In genomic region chr17:26660192-26660912, GRCm38 (mm10) we compare ENCODE assay signal across 8 mouse cellular contexts. TPM values are rescaled to one million over a fixed set of nuclear protein-coding genes. Genes with fewer than 3 reads are reported as not detected.
DNase-seq lines count a peak whose midpoint lies in the region; ATAC-seq and TF ChIP-seq lines count a peak whose summit lies in the region.

No protein-coding gene starts in this region.

- no peak overlapping the region for H3K4me3 ChIP-seq in midbrain, postnatal 0 days (ENCODE audit: low read depth, low read length)

- no peak overlapping the region for H3K27ac ChIP-seq in midbrain, postnatal 0 days (ENCODE audit: low read depth, low read length)

- peaks cover 9% of the 10 kb centered on the region; the same call in 1 of the 2 replicates for H3K4me1 ChIP-seq in midbrain, postnatal 0 days (ENCODE audit: insufficient read depth, low read length)

- peaks cover 13% of the 10 kb centered on the region for H3K36me3 ChIP-seq in midbrain, postnatal 0 days (ENCODE audit: insufficient read depth, low read length)

- TF ChIP-seq CTCF in midbrain, postnatal 0 days (IDR thresholded peaks at IDR 0.05), result peak; percentile 84

- H3K9ac ChIP-seq in midbrain, postnatal 0 days (replicated peaks; ENCODE audit: low read length, poor library complexity, severe bottlenecking), result peak overlapping the region; percentile 29; the same call in 1 of the 2 replicates

- no peaks in the 10 kb centered on the region for H3K9me3 ChIP-seq in midbrain, postnatal 0 days (ENCODE audit: low read length)

- H3K4me2 ChIP-seq in midbrain, postnatal 0 days (ENCODE audit: low read depth, low read length, poor library complexity, severe bottlenecking), result peak overlapping the region; percentile 30

- WGBS in midbrain, postnatal 0 days, result 24% methylated on average over 20 of the region's 21 CpGs

- intact Hi-C loops in gastrocnemius, postnatal 14 days (cut with DNase I; ENCODE audit: low total_unique reads), result no loop called here
- intact Hi-C loops in left cerebral cortex, postnatal 4 days (cut with DNase I), result no loop called here

- H3K27me3 ChIP-seq in midbrain, postnatal 0 days (ENCODE audit: insufficient read depth, low read length), result no peaks in the 10 kb centered on the region

- DNase-seq in urinary bladder, adult 18-20 months (ENCODE audit: low spot score in 2 of 2), result peak; percentile 61 to 72
- no peak for DNase-seq in urinary bladder, adult 2 months (ENCODE audit: low spot score)
- DNase-seq in embryo, embryonic 10 days (ENCODE audit: low spot score), result peak; percentile 84
- peak; percentile 79 for DNase-seq in gastrocnemius, postnatal 14 days
- peak; percentile 85 for DNase-seq in kidney, adult 18-20 months
- peak; percentile 86 for DNase-seq in left cerebral cortex, postnatal 4 days
- DNase-seq in midbrain, postnatal 0 days (ENCODE audit: low spot score), result peak; percentile 88
- peak; percentile 45 to 70 for DNase-seq in spleen, postnatal 14 days (ENCODE audit: low spot score in 2 of 2)

- peak; percentile 57; the same call in 1 of the 2 replicates for ATAC-seq in midbrain, postnatal 0 days (ENCODE audit: low FRiP score)

RNA-seq across cellular contexts. Expression of gene Atp6v0e, which starts 2.7 kb away (rescaled TPM):
- polyA plus RNA-seq in urinary bladder, adult 2 months (2012; rRNA removed), result 260 and 293 TPM in 2 replicates
- 10 to 100 TPM; 37.4 to 40.8 TPM for total RNA-seq in gastrocnemius, postnatal 14 days (2021)
- 10 to 100 TPM; 29.4 to 31.3 TPM for total RNA-seq in left cerebral cortex, postnatal 4 days (2021)
- total RNA-seq in midbrain, postnatal 0 days (2014; rRNA removed), result 45.0 and 85.3 TPM in 2 replicates
- 80.6 and 86.8 TPM in 2 replicates for polyA plus RNA-seq in midbrain, postnatal 0 days (2015; fragmentation: Nextera tagmentation; extraction: Ambion mirVana)

RNA-seq across cellular contexts. Expression of gene Crebrf, which starts 55.1 kb away (rescaled TPM):
- polyA plus RNA-seq in urinary bladder, adult 2 months (2012; rRNA removed), result 14.9 and 18.5 TPM in 2 replicates
- 10 to 100 TPM; 14.1 to 20.1 TPM for total RNA-seq in gastrocnemius, postnatal 14 days (2021)
- total RNA-seq in left cerebral cortex, postnatal 4 days (2021), result 10 to 100 TPM; 25.8 to 26.5 TPM
- 18.5 and 28.0 TPM in 2 replicates for total RNA-seq in midbrain, postnatal 0 days (2014; rRNA removed)
- 10.2 and 11.5 TPM in 2 replicates for polyA plus RNA-seq in midbrain, postnatal 0 days (2015; fragmentation: Nextera tagmentation; extraction: Ambion mirVana)
